Mouse (Mus musculus) erythroblast, embryonic 14.5 days (primary cell): ENCODE results near the gene Map3k4. TPM values are rescaled to one million over a fixed set of nuclear protein-coding genes. Genes with fewer than 3 reads are reported as not detected.

Experiments used
- H3K27me3 ChIP-seq: 2 replicates; pipeline ENCODE4 v1.6.1; 2012; ENCODE audit warnings: inconsistent platforms; ENCODE audit not compliant: control insufficient read depth
- H3K36me3 ChIP-seq: 2 replicates; pipeline ENCODE4 v1.6.1; 2012; ENCODE audit warnings: mild to moderate bottlenecking, inconsistent platforms; ENCODE audit not compliant: control insufficient read depth
- H3K4me1 ChIP-seq: 2 replicates; pipeline ENCODE4 v1.6.1; 2012; ENCODE audit warnings: inconsistent platforms; ENCODE audit not compliant: control insufficient read depth
- H3K4me3 ChIP-seq: replicated peaks from 2 replicates; pipeline ENCODE3; 2012; ENCODE audit warnings: moderate library complexity, mild to moderate bottlenecking, inconsistent platforms
- H3K9me3 ChIP-seq: 2 replicates; pipeline ENCODE4 v1.6.1; 2012; ENCODE audit warnings: low read length, inconsistent platforms, mixed read lengths; ENCODE audit not compliant: control insufficient read depth
- GATA1 ChIP-seq: IDR thresholded peaks from 2 replicates; pipeline ENCODE4 v1.6.1; 2012; ENCODE audit warnings: low read length, inconsistent platforms, mixed read lengths
- TAL1 ChIP-seq: IDR thresholded peaks from 3 replicates; pipeline ENCODE4 v1.6.1; 2012; ENCODE audit warnings: low read length, inconsistent platforms, mixed read lengths
- polyA plus RNA-seq: library from polyadenylated mRNA; stranded (reverse); fragments of >175 nt; gene quantifications from 2 replicates; pipeline ENCODE4 v1.2.3, GENCODE M21; 2012

Map3k4 gene
- polyA plus RNA-seq, 1 experiment = 0.93 TPM

- peaks cover 84% of the 10 kb centered on the region for H3K36me3 ChIP-seq
- H3K9me3 ChIP-seq = no peaks in the 10 kb centered on the region
- no peak overlapping the region for H3K4me3 ChIP-seq
- H3K27me3 ChIP-seq = no peaks in the 10 kb centered on the region
- H3K4me1 ChIP-seq = no peaks in the 10 kb centered on the region; the same call in 1 of the 2 replicates
- TF ChIP-seq TAL1 (no peak), GATA1 (no peak)
Observed at GRCm38 (mm10) chr17:12224145-12224544, 94.5 kb downstream of the Map3k4 start.

- no peak for TF ChIP-seq TAL1
- no peak for TF ChIP-seq GATA1
- Histone ChIP-seq H3K36me3 (peaks cover 85% of the 10 kb centered on the region), H3K27me3 (no peaks in the 10 kb centered on the region), H3K4me3 (no peak overlapping the region), H3K4me1 (no peaks in the 10 kb centered on the region; the same call in 1 of the 2 replicates), H3K9me3 (no peaks in the 10 kb centered on the region)
Observed at GRCm38 (mm10) chr17:12223682-12224081, 94.9 kb downstream of the Map3k4 start.

- Histone ChIP-seq H3K4me1 (peaks cover 3% of the 10 kb centered on the region), H3K36me3 (peaks cover 85% of the 10 kb centered on the region), H3K27me3 (no peaks in the 10 kb centered on the region), H3K9me3 (no peaks in the 10 kb centered on the region), H3K4me3 (no peak overlapping the region)
- no peak for TF ChIP-seq TAL1
- TF ChIP-seq GATA1 = no peak
Observed at GRCm38 (mm10) chr17:12221926-12222325, 96.7 kb downstream of the Map3k4 start.

- H3K4me3 ChIP-seq = no peak overlapping the region
- H3K9me3 ChIP-seq = no peaks in the 10 kb centered on the region
- peaks cover 34% of the 10 kb centered on the region for H3K4me1 ChIP-seq
- H3K27me3 ChIP-seq = no peaks in the 10 kb centered on the region
- TF ChIP-seq GATA1 (no peak), TAL1 (no peak)
- peaks cover 100% of the 10 kb centered on the region for H3K36me3 ChIP-seq
Observed at GRCm38 (mm10) chr17:12216224-12216623, 102.4 kb downstream of the Map3k4 start.

- peaks cover 100% of the 10 kb centered on the region for H3K36me3 ChIP-seq
- H3K4me3 ChIP-seq = no peak overlapping the region
- H3K27me3 ChIP-seq = no peaks in the 10 kb centered on the region
- H3K9me3 ChIP-seq = no peaks in the 10 kb centered on the region
- TF ChIP-seq TAL1 = no peak
- TF ChIP-seq GATA1 = no peak
- H3K4me1 ChIP-seq = peaks cover 62% of the 10 kb centered on the region
Observed at GRCm38 (mm10) chr17:12213430-12213829, 105.2 kb downstream of the Map3k4 start.

- H3K36me3 ChIP-seq = peaks cover 100% of the 10 kb centered on the region
- H3K9me3 ChIP-seq = no peaks in the 10 kb centered on the region
- H3K27me3 ChIP-seq = no peaks in the 10 kb centered on the region
- TF ChIP-seq GATA1 (no peak), TAL1 (no peak)
- peaks cover 73% of the 10 kb centered on the region for H3K4me1 ChIP-seq
- no peak overlapping the region for H3K4me3 ChIP-seq
Observed at GRCm38 (mm10) chr17:12212341-12212740, 106.3 kb downstream of the Map3k4 start.

GRCm38 (mm10) chr17:12211890-12212289, 106.7 kb downstream of the Map3k4 start:
- Histone ChIP-seq H3K4me1 (peaks cover 74% of the 10 kb centered on the region), H3K36me3 (peaks cover 100% of the 10 kb centered on the region)
- no peak for TF ChIP-seq TAL1
- no peak for TF ChIP-seq GATA1

GRCm38 (mm10) chr17:12210544-12211132, 108.0 kb downstream of the Map3k4 start:
- Histone ChIP-seq H3K9me3 (no peaks in the 10 kb centered on the region), H3K36me3 (peaks cover 98% of the 10 kb centered on the region), H3K4me1 (peaks cover 74% of the 10 kb centered on the region), H3K4me3 (no peak overlapping the region), H3K27me3 (no peaks in the 10 kb centered on the region)
- TF ChIP-seq TAL1 = no peak
- TF ChIP-seq GATA1 = no peak

More at GRCm38 (mm10) chr17:12211890-12212289, 106.7 kb downstream of the Map3k4 start:
- no peaks in the 10 kb centered on the region for H3K9me3 ChIP-seq
- H3K27me3 ChIP-seq = no peaks in the 10 kb centered on the region
- H3K4me3 ChIP-seq = no peak overlapping the region

- TF ChIP-seq GATA1 (no peak), TAL1 (no peak)
- peaks cover 76% of the 10 kb centered on the region for H3K4me1 ChIP-seq
- H3K36me3 ChIP-seq = peaks cover 89% of the 10 kb centered on the region
- no peaks in the 10 kb centered on the region for H3K27me3 ChIP-seq
- no peak overlapping the region for H3K4me3 ChIP-seq
- no peaks in the 10 kb centered on the region for H3K9me3 ChIP-seq
Observed at GRCm38 (mm10) chr17:12209481-12209880, 109.1 kb downstream of the Map3k4 start.
